Mouse (Mus musculus) heart, embryonic 11.5 days (tissue): Measurements from ENCODE around the gene Gzmn. TPM values are rescaled to one million over a fixed set of nuclear protein-coding genes. Genes with fewer than 3 reads are reported as not detected.
"Not testable (repeated sequence)": the region's sequence is repeated elsewhere in the genome, so short reads cannot be mapped to it uniquely, and the experiment has no call there.

ENCODE experiments used
- ATAC-seq: fragments of 200-750 bp; cut with Nextera tagmentation; replicated peaks from 2 replicates; pipeline ENCODE4 v1.8.0; 2017; ENCODE audit warnings: moderate library complexity; ENCODE audit not compliant: insufficient number of reproducible peaks, low FRiP score, low TSS enrichment
- H3K27ac ChIP-seq: fragments of 300-500 bp; sonication (generic); 2 replicates; pipeline ENCODE4 v1.5.1; 2014; ENCODE audit warnings: mild to moderate bottlenecking, low read depth, low read length
- H3K27me3 ChIP-seq: fragments of 300-500 bp; sonication (generic); 2 replicates; pipeline ENCODE4 v1.6.1; 2014; ENCODE audit warnings: mild to moderate bottlenecking, low read length, mixed read lengths; ENCODE audit not compliant: control insufficient read depth, insufficient read depth
- H3K36me3 ChIP-seq: fragments of 300-500 bp; sonication (generic); 2 replicates; pipeline ENCODE4 v1.6.1; 2014; ENCODE audit warnings: mild to moderate bottlenecking, low read length, moderate library complexity, mixed read lengths; ENCODE audit not compliant: control insufficient read depth, insufficient read depth
- H3K4me1 ChIP-seq: fragments of 300-500 bp; sonication (generic); 2 replicates; pipeline ENCODE4 v1.6.1; 2014; ENCODE audit warnings: low read length; ENCODE audit not compliant: control insufficient read depth, insufficient read depth
- H3K4me2 ChIP-seq: fragments of 300-500 bp; sonication (generic); 2 replicates; pipeline ENCODE4 v1.6.1; 2014; ENCODE audit warnings: mild to moderate bottlenecking, moderate library complexity
- H3K4me3 ChIP-seq: fragments of 300-500 bp; sonication (generic); 2 replicates; pipeline ENCODE4 v1.5.1; 2014; ENCODE audit warnings: low read depth, low read length
- H3K9ac ChIP-seq: fragments of 300-500 bp; sonication (generic); 2 replicates; pipeline ENCODE4 v1.6.1; 2014; ENCODE audit warnings: mild to moderate bottlenecking, low read depth, low read length, moderate library complexity
- H3K9me3 ChIP-seq: fragments of 300-500 bp; sonication (generic); replicated peaks from 2 replicates; pipeline ENCODE4 v1.6.1; 2016; ENCODE audit warnings: low read length; ENCODE audit not compliant: control insufficient read depth
- WGBS: fragments of 180-500 bp; shearing (Covaris S2); extraction: QIAGEN DNeasy Blood & Tissue Kit; methylation state at CpG from one replicate; pipeline ENCODE4 v1.1.7; 2014; ENCODE audit not compliant: insufficient replicate concordance; 5-methylcytosine and 5-hydroxymethylcytosine counted together
- polyA plus RNA-seq: library from polyadenylated mRNA; unstranded; fragments of >200 nt; fragmentation: Nextera tagmentation; extraction: Ambion mirVana; gene quantifications from 2 replicates; pipeline ENCODE4 v1.2.1, GENCODE M21; 2014

Gzmn gene
- polyA plus RNA-seq, 1 experiment from 2014 or later = not detected

- H3K4me1 ChIP-seq = no peaks in the 10 kb centered on the region
- no peak overlapping the region for H3K9ac ChIP-seq
- H3K4me3 ChIP-seq = no peak overlapping the region
- 82% methylated on average over 5 of the region's 5 CpGs for WGBS
- H3K4me2 ChIP-seq = no peak overlapping the region
- no peak overlapping the region for H3K27ac ChIP-seq
- ATAC-seq = no peak
- no peaks in the 10 kb centered on the region for H3K9me3 ChIP-seq
- no peaks in the 10 kb centered on the region for H3K27me3 ChIP-seq
- H3K36me3 ChIP-seq = no peaks in the 10 kb centered on the region
Observed at GRCm38 (mm10) chr14:56172744-56173143, 1.7 kb downstream of the Gzmn start.

GRCm38 (mm10) chr14:56168009-56168408, 6.4 kb downstream of the Gzmn start:
- no peak overlapping the region for H3K9ac ChIP-seq

GRCm38 (mm10) chr14:56162109-56162508, 12.3 kb downstream of the Gzmn start:
- Histone ChIP-seq H3K9me3 (no peaks in the 10 kb centered on the region), H3K9ac (no peak overlapping the region), H3K36me3 (no peaks in the 10 kb centered on the region), H3K27me3 (no peaks in the 10 kb centered on the region), H3K4me3 (no peak overlapping the region), H3K27ac (no peak overlapping the region), H3K4me1 (no peaks in the 10 kb centered on the region), H3K4me2 (no peak overlapping the region)
- WGBS = 62% methylated on average over 2 of the region's 2 CpGs
- no peak for ATAC-seq

More at GRCm38 (mm10) chr14:56168009-56168408, 6.4 kb downstream of the Gzmn start:
- no peaks in the 10 kb centered on the region for H3K27me3 ChIP-seq
- WGBS = 61% methylated on average over 6 of the region's 6 CpGs
- no peaks in the 10 kb centered on the region for H3K9me3 ChIP-seq
- no peaks in the 10 kb centered on the region for H3K36me3 ChIP-seq
- H3K27ac ChIP-seq = no peak overlapping the region
- no peak for ATAC-seq
- H3K4me1 ChIP-seq = no peaks in the 10 kb centered on the region
- H3K4me2 ChIP-seq = no peak overlapping the region
- H3K4me3 ChIP-seq = no peak overlapping the region

GRCm38 (mm10) chr14:56159479-56159878, 14.9 kb downstream of the Gzmn start, which contains the start of gene Gzmg:
Gzmg (minus strand) TSS chr14:56159579.
- not testable (repeated sequence) for H3K27ac ChIP-seq, H3K9me3 ChIP-seq, ATAC-seq, H3K4me2 ChIP-seq, H3K4me1 ChIP-seq, H3K27me3 ChIP-seq, H3K9ac ChIP-seq, H3K36me3 ChIP-seq, H3K4me3 ChIP-seq
- 63% methylated on average over 2 of the region's 2 CpGs for WGBS

GRCm38 (mm10) chr14:56155340-56155739, 19.1 kb downstream of the Gzmn start:
- H3K27ac ChIP-seq = no peak overlapping the region
- no peaks in the 10 kb centered on the region for H3K4me1 ChIP-seq
- no peak overlapping the region for H3K9ac ChIP-seq
- no peak for ATAC-seq
- 60% methylated on average over 2 of the region's 2 CpGs for WGBS
- H3K4me2 ChIP-seq = no peak overlapping the region
- H3K27me3 ChIP-seq = no peaks in the 10 kb centered on the region
- H3K36me3 ChIP-seq = no peaks in the 10 kb centered on the region
- no peak overlapping the region for H3K4me3 ChIP-seq
- H3K9me3 ChIP-seq = no peaks in the 10 kb centered on the region

- ATAC-seq, H3K9me3 ChIP-seq, H3K4me2 ChIP-seq, H3K27me3 ChIP-seq, H3K9ac ChIP-seq, H3K4me1 ChIP-seq, H3K36me3 ChIP-seq, H3K4me3 ChIP-seq, H3K27ac ChIP-seq: not testable (repeated sequence)
- 74% methylated on average over 1 of the region's 1 CpGs for WGBS
Observed at GRCm38 (mm10) chr14:56133675-56134074, 40.7 kb downstream of the Gzmn start.

- H3K36me3 ChIP-seq, H3K9ac ChIP-seq, H3K4me3 ChIP-seq, H3K27ac ChIP-seq, H3K4me1 ChIP-seq, H3K4me2 ChIP-seq, H3K9me3 ChIP-seq, ATAC-seq, H3K27me3 ChIP-seq: not testable (repeated sequence)
- 82% methylated on average over 2 of the region's 2 CpGs for WGBS
Observed at GRCm38 (mm10) chr14:56132508-56132907, 41.9 kb downstream of the Gzmn start, which contains the start of gene Gzmd. Gzmd (minus strand) TSS chr14:56132608.

- WGBS = 38% methylated on average over 3 of the region's 3 CpGs
- no peaks in the 10 kb centered on the region for H3K27me3 ChIP-seq
- H3K9ac ChIP-seq = no peak overlapping the region
- no peak overlapping the region for H3K4me3 ChIP-seq
- H3K4me2 ChIP-seq = no peak overlapping the region
- no peaks in the 10 kb centered on the region for H3K9me3 ChIP-seq
- ATAC-seq = no peak
- no peaks in the 10 kb centered on the region for H3K36me3 ChIP-seq
- H3K27ac ChIP-seq = no peak overlapping the region
- H3K4me1 ChIP-seq = no peaks in the 10 kb centered on the region
Observed at GRCm38 (mm10) chr14:56128341-56128740, 46.1 kb downstream of the Gzmn start.

GRCm38 (mm10) chr14:56123516-56123915, 50.9 kb downstream of the Gzmn start:
- Histone ChIP-seq H3K36me3 (no peaks in the 10 kb centered on the region), H3K4me1 (no peaks in the 10 kb centered on the region), H3K27ac (no peak overlapping the region), H3K9me3 (no peaks in the 10 kb centered on the region), H3K9ac (no peak overlapping the region), H3K4me3 (no peak overlapping the region), H3K4me2 (no peak overlapping the region), H3K27me3 (no peaks in the 10 kb centered on the region)
- WGBS = 81% methylated on average over 3 of the region's 3 CpGs
- no peak for ATAC-seq
